Mouse (Mus musculus) CH12.LX (cell line): Measurements from ENCODE around the gene Rb1. TPM values are rescaled to one million over a fixed set of nuclear protein-coding genes. Genes with fewer than 3 reads are reported as not detected.

Experiments
- DNase-seq: peaks from one replicate; pipeline ENCODE4 v3.0.0-alpha.2; 2013; ENCODE audit errors: extremely low read depth
- H3K27ac ChIP-seq: 2 replicates; pipeline ENCODE4 v1.5.1; 2012; ENCODE audit warnings: low read depth, mild to moderate bottlenecking, control low read depth, moderate library complexity; ENCODE audit not compliant: insufficient read depth
- H3K27me3 ChIP-seq: replicated peaks from 2 replicates; pipeline ENCODE3; 2012; ENCODE audit warnings: inconsistent platforms
- H3K36me3 ChIP-seq, 2 experiments: replicated peaks in 1 of 2; 2 replicates each; pipeline versions ENCODE3 to v1.6.1; 2012; ENCODE audit warnings: inconsistent platforms in 1 of 2, low read length in 1 of 2, mild to moderate bottlenecking in 1 of 2, mixed read lengths in 1 of 2, moderate library complexity in 1 of 2; ENCODE audit not compliant: control insufficient read depth in 1 of 2, insufficient read depth in 1 of 2
- H3K4me1 ChIP-seq, 2 experiments: 2 replicates each; pipeline ENCODE4 v1.6.1; 2012; ENCODE audit warnings: inconsistent platforms in 1 of 2, moderate library complexity in 1 of 2; ENCODE audit not compliant: insufficient read depth in 2 of 2, control insufficient read depth in 1 of 2
- H3K4me2 ChIP-seq: 2 replicates; pipeline ENCODE4 v1.6.1; 2012; ENCODE audit warnings: low read depth, mild to moderate bottlenecking, control low read depth; ENCODE audit not compliant: poor library complexity, insufficient read depth, severe bottlenecking
- H3K4me3 ChIP-seq, 3 experiments: fragments of 150-350 bp in 1 of 3; sonication (generic) in 1 of 3; replicated peaks in 1 of 3; 2 replicates each; pipeline versions ENCODE3 to v1.5.1; 2011 to 2012; ENCODE audit warnings: low read depth in 2 of 3, low read length in 2 of 3, mild to moderate bottlenecking in 2 of 3, moderate library complexity in 2 of 3, control low read depth in 1 of 3, improper control_type of control experiment in 1 of 3, inconsistent platforms in 1 of 3, mixed read lengths in 1 of 3; ENCODE audit not compliant: poor library complexity in 1 of 3
- H3K79me2 ChIP-seq: replicated peaks from 2 replicates; pipeline ENCODE4 v1.6.1; 2012; ENCODE audit warnings: mild to moderate bottlenecking, moderate library complexity; ENCODE audit not compliant: control insufficient read depth, poor library complexity, insufficient read depth, severe bottlenecking; ENCODE audit errors: extremely low read depth
- H3K9ac ChIP-seq: 2 replicates; pipeline ENCODE4 v1.6.1; 2012; ENCODE audit warnings: low read depth, mild to moderate bottlenecking, control low read depth, moderate library complexity; ENCODE audit not compliant: insufficient read depth
- H3K9me3 ChIP-seq: replicated peaks from 2 replicates; pipeline ENCODE3; 2012; ENCODE audit warnings: low read length, inconsistent platforms, mixed read lengths
- CHD1 ChIP-seq: IDR thresholded peaks from 2 replicates; pipeline ENCODE4 v1.6.1; 2012; ENCODE audit warnings: low read depth, low read length, improper control_type of control experiment, inconsistent platforms
- CHD2 ChIP-seq: IDR thresholded peaks from 2 replicates; pipeline ENCODE4 v1.6.1; 2011; ENCODE audit warnings: low read length, improper control_type of control experiment
- ELF1 ChIP-seq: IDR thresholded peaks from 2 replicates; pipeline ENCODE4 v1.6.1; 2014; ENCODE audit warnings: low read depth, mild to moderate bottlenecking, inconsistent platforms, low read length, improper control_type of control experiment
- GABPA ChIP-seq: IDR thresholded peaks from 2 replicates; pipeline ENCODE4 v1.6.1; 2012; ENCODE audit warnings: low read depth, low read length, improper control_type of control experiment, inconsistent platforms; ENCODE audit not compliant: insufficient replicate concordance
- HCFC1 ChIP-seq: IDR thresholded peaks from 2 replicates; pipeline ENCODE4 v1.6.1; 2012; ENCODE audit warnings: low read depth, mild to moderate bottlenecking, inconsistent platforms, low read length, improper control_type of control experiment
- KAT2A ChIP-seq: IDR thresholded peaks from 2 replicates; pipeline ENCODE4 v1.6.1; 2012; ENCODE audit warnings: low read length, improper control_type of control experiment, inconsistent platforms; ENCODE audit not compliant: insufficient replicate concordance
- MAFK ChIP-seq: IDR thresholded peaks from 2 replicates; pipeline ENCODE4 v1.6.1; 2011; ENCODE audit warnings: low read length, improper control_type of control experiment; ENCODE audit not compliant: insufficient replicate concordance
- MAX ChIP-seq: IDR thresholded peaks from 2 replicates; pipeline ENCODE4 v1.6.1; 2011; ENCODE audit warnings: low read length, improper control_type of control experiment
- MAZ ChIP-seq: IDR thresholded peaks from 2 replicates; pipeline ENCODE4 v1.6.1; 2012; ENCODE audit warnings: low read depth, mild to moderate bottlenecking, inconsistent platforms, low read length, improper control_type of control experiment, moderate library complexity
- MXI1 ChIP-seq: IDR thresholded peaks from 2 replicates; pipeline ENCODE4 v1.6.1; 2011; ENCODE audit warnings: mild to moderate bottlenecking, low read depth, low read length, improper control_type of control experiment
- MYC ChIP-seq: IDR thresholded peaks from 2 replicates; pipeline ENCODE4 v1.6.1; 2011; ENCODE audit warnings: low read depth, mild to moderate bottlenecking, improper control_type of control experiment, low read length
- PAX5 ChIP-seq: IDR thresholded peaks from 2 replicates; pipeline ENCODE4 v1.6.1; 2012; ENCODE audit warnings: low read length, inconsistent platforms, mixed read lengths
- RAD21 ChIP-seq: IDR thresholded peaks from 2 replicates; pipeline ENCODE4 v1.6.1; 2011; ENCODE audit warnings: low read depth, mild to moderate bottlenecking, low read length, improper control_type of control experiment, moderate library complexity
- RCOR1 ChIP-seq: conservative IDR thresholded peaks from 2 replicates; pipeline ENCODE4 v1.6.1; 2012; ENCODE audit warnings: low read depth, mild to moderate bottlenecking, inconsistent platforms, low read length, improper control_type of control experiment
- SMC3 ChIP-seq: IDR thresholded peaks from 2 replicates; pipeline ENCODE4 v1.6.1; 2011; ENCODE audit warnings: low read depth, low read length, improper control_type of control experiment
- TBP ChIP-seq: conservative IDR thresholded peaks from 2 replicates; pipeline ENCODE4 v1.6.1; 2011; ENCODE audit warnings: low read depth, low read length, improper control_type of control experiment
- TCF12 ChIP-seq: IDR thresholded peaks from 2 replicates; pipeline ENCODE4 v1.6.1; 2014; ENCODE audit warnings: low read depth, mild to moderate bottlenecking, inconsistent platforms, low read length, improper control_type of control experiment
- UBTF ChIP-seq: IDR thresholded peaks from 2 replicates; pipeline ENCODE4 v1.6.1; 2012; ENCODE audit warnings: low read depth, mild to moderate bottlenecking, inconsistent platforms, low read length, improper control_type of control experiment, moderate library complexity
- USF1 ChIP-seq: IDR thresholded peaks from 2 replicates; pipeline ENCODE4 v1.6.1; 2014; ENCODE audit warnings: low read depth, mild to moderate bottlenecking, inconsistent platforms, low read length, improper control_type of control experiment
- USF2 ChIP-seq: conservative IDR thresholded peaks from 2 replicates; pipeline ENCODE4 v1.6.1; 2011; ENCODE audit warnings: low read depth, low read length, improper control_type of control experiment
- ZC3H11A ChIP-seq: IDR thresholded peaks from 2 replicates; pipeline ENCODE4 v1.6.1; 2012; ENCODE audit warnings: low read depth, mild to moderate bottlenecking, inconsistent platforms, low read length, improper control_type of control experiment
- ZKSCAN1 ChIP-seq: IDR thresholded peaks from 2 replicates; pipeline ENCODE4 v1.6.1; 2012; ENCODE audit warnings: low read depth, inconsistent platforms, low read length, improper control_type of control experiment, borderline replicate concordance
- ZMIZ1 ChIP-seq: IDR thresholded peaks from 2 replicates; pipeline ENCODE4 v1.6.1; 2012; ENCODE audit warnings: low read depth, mild to moderate bottlenecking, inconsistent platforms, low read length, improper control_type of control experiment
- dilution Hi-C: fragments of 300-500 bp; cut with MboI; formaldehyde crosslinking; loops from 2 replicates; pipeline ENCODE4 v1.14.3; 2020; ENCODE audit warnings: low sequenced_read_pairs; ENCODE audit not compliant: extremely low pct_unique_long_range_greater_than_20kb, extremely low pct_ligation_motif_present
- in situ Hi-C: fragments of 300-500 bp; cut with MboI; formaldehyde crosslinking; loops from 3 replicates; pipeline ENCODE4 v1.14.3; 2019; ENCODE audit warnings: low sequenced_read_pairs, low pct_ligation_motif_present, low pct_unique_long_range_greater_than_20kb, mixed read lengths
- polyA plus RNA-seq: library from polyadenylated mRNA; unstranded; fragments of >175 nt; gene quantifications from 2 replicates; pipeline ENCODE4 v1.2.1, GENCODE M21; 2012; ENCODE audit warnings: low read depth; ENCODE audit not compliant: insufficient read length
- total RNA-seq, 2 experiments: library from RNA; depleted of rRNA; stranded (reverse); fragments of 300-350 nt in 1 of 2; fragments of >200 nt in 1 of 2; gene quantifications; 2 replicates each; pipeline ENCODE4 v1.2.3; 2012 to 2014

Gene Rb1
- total and polyA plus RNA-seq, 3 experiments: 13.6 to 16.7 (median 15.2) TPM

GRCm38 (mm10) chr14:73257348-73257747, 68.3 kb downstream of the Rb1 start:
- peaks cover 7 to 12% of the 10 kb centered on the region in 2 experiments for H3K36me3 ChIP-seq
- in situ Hi-C loops (no loop called here), dilution Hi-C loops (no loop called here)
- H3K9me3 ChIP-seq: no peaks in the 10 kb centered on the region
- H3K27ac ChIP-seq: no peak overlapping the region
- H3K4me3 ChIP-seq: no peak overlapping the region
- no peaks in the 10 kb centered on the region for H3K27me3 ChIP-seq
- no peaks in the 10 kb centered on the region for H3K79me2 ChIP-seq
- no peak for DNase-seq
- TF ChIP-seq USF2: no peak
- no peak for TF ChIP-seq CHD1
- TF ChIP-seq RCOR1: no peak
- no peak for TF ChIP-seq MYC
- no peak for TF ChIP-seq HCFC1
- no peak for TF ChIP-seq MAFK
- no peak for TF ChIP-seq SMC3
- TF ChIP-seq USF1: no peak
- no peak for TF ChIP-seq CHD2
- TF ChIP-seq TCF12: no peak
- H3K9ac ChIP-seq: no peak overlapping the region
- peaks cover 0 to 7% of the 10 kb centered on the region in 2 experiments; a peak in 2 of 4 replicates for H3K4me1 ChIP-seq
- no peak overlapping the region for H3K4me2 ChIP-seq

- Histone ChIP-seq H3K9ac (no peak overlapping the region), H3K4me3 (no peak overlapping the region), H3K27ac (no peak overlapping the region), H3K27me3 (no peaks in the 10 kb centered on the region), H3K4me2 (no peak overlapping the region), H3K4me1 (peaks cover 0 to 7% of the 10 kb centered on the region in 2 experiments; a peak in 2 of 4 replicates), H3K79me2 (no peaks in the 10 kb centered on the region), H3K9me3 (no peaks in the 10 kb centered on the region), H3K36me3 (peaks cover 3 to 8% of the 10 kb centered on the region in 2 experiments)
- TF ChIP-seq GABPA (no peak), SMC3 (no peak), TBP (no peak), MAZ (no peak), MAX (no peak), RAD21 (no peak), ELF1 (no peak), MXI1 (no peak), RCOR1 (no peak), ZMIZ1 (no peak), UBTF (no peak), KAT2A (no peak), ZKSCAN1 (no peak), ZC3H11A (no peak), MYC (no peak), PAX5 (no peak), HCFC1 (no peak), USF1 (no peak)
- in situ Hi-C loops (no loop called here), dilution Hi-C loops (no loop called here)
- DNase-seq: no peak
Observed at GRCm38 (mm10) chr14:73255426-73255970, 70.1 kb downstream of the Rb1 start.
